Mouse (Mus musculus): ENCODE results near the gene Fam83e.

- TF ChIP-seq CTCF (IDR thresholded peaks at IDR 0.05; ENCODE audit: low read depth, low read length), result no peak
- no peak for TF ChIP-seq EP300 (IDR thresholded peaks at IDR 0.05; ENCODE audit: insufficient read depth, low read depth, low read length)
- TF ChIP-seq POLR2A (IDR thresholded peaks at IDR 0.05; ENCODE audit: insufficient read depth, low read length), result no peak
Measured at GRCm38 (mm10) chr7:45723301-45723700, 2.3 kb downstream of the Fam83e start.
